Mouse (Mus musculus) forelimb bud, embryonic 11.5 days (tissue): ENCODE measurements around the gene Lsm2.
"Not testable (repeated sequence)": the region's sequence is repeated elsewhere in the genome, so short reads cannot be mapped to it uniquely, and the experiment has no call there.

Experiments
- DNase-seq: peaks from one replicate; pipeline ENCODE4 v3.0.0-alpha.2; 2012; ENCODE audit warnings: low read depth, low spot score

The Lsm2 gene

DNA sequence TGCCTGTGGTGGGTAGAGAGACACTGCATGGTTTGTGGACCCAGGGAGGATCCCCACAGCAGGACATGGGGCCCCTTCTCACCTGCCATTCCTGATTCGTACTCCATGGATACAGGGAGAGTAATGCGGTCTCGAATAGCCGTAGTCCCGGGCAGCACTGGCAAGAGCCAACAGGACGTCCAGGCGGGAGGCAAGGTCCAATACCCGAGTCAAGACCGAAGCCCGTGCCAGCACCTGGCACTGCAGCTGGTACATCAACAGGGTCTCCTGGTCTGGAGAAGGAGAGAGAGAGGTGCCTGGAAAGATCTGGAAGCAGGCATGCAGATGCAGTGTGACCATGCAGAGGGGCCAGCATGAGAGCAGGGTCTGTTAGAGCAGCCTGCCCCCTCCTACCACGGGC, 49.6 kb downstream of the Lsm2 start:
- no peak for DNase-seq

DNA sequence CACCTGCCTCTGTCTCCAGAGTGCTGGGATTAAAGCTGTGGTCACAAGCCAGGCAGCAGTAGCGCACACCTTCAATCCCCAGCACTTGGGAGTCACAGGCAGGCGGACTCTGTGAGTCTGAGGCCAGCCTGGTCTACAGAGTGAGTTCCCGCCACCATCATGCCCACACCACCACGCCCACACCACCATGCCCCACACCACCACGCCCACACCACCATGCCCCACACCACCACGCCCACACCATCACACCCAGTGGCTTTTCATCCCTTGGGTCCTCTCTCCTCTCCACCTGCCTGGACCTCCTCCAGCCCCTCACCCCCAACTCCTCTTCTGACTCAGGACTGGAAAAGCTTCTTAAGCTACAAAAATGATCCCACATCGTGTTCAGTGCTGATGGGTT, 50.2 kb downstream of the Lsm2 start:
- DNase-seq: no peak

DNA sequence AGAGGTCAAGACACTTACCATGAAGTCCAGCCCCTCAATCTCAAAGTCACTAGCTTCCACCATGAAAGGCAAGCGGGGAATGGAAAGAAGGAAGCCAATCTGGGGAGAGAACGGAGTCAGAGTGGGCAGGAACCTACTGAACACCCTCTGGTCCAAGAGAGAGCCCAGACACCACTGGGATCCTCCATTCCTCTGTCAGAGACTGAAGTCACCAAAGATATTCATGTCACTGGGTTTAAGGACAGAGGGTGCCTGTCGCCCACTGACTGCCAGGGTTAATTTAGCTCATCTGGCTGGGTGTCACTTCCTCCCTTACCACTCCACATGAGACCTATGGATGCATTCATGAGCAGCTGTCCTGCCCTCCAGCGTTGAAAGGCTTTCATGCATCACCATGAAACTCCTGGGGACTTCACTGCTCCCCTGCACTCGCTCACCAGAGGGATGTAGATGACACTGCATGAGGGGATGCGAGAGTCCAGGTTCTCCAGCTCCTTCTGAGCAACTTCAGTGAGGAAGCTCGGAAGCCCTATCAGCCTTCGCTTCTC, 50.7 kb downstream of the Lsm2 start:
- no peak for DNase-seq

DNA sequence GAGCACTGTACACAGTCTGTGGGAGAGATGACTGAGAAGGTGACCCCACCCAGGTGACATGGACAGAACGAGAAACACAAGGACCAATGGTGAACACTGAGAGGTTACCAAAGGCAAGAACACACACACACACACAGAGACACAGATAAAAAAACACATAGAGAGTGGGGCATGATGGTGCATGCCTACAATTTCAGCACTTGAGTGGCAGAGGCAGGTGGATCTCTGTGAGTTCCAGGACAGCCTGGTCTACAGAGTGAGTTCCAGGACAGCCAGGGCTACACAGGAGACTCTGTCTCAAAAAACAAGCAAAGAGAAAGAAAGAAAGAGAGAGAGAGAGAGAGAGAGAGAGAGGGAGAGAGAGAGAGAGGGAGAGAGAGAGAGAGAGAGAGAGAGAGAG, 52.0 kb downstream of the Lsm2 start:
- DNase-seq: not testable (repeated sequence)

- no peak for DNase-seq
These were observed 53.2 kb downstream of the Lsm2 start for GRCm38 (mm10) chr17:35034896-35035295.
